Mouse (Mus musculus) granulocyte monocyte progenitor cell, adult 5-6 weeks (primary cell): ENCODE data around the gene Cdh18. TPM values are rescaled to one million over a fixed set of nuclear protein-coding genes. Genes with fewer than 3 reads are reported as not detected.
"Not testable (repeated sequence)": the region's sequence is repeated elsewhere in the genome, so short reads cannot be mapped to it uniquely, and the experiment has no call there.

Source experiments
- ATAC-seq: replicated peaks from 2 replicates; pipeline ENCODE4 v1.8.0; 2016; ENCODE audit warnings: mild to moderate bottlenecking, moderate TSS enrichment, inconsistent platforms; ENCODE audit not compliant: poor library complexity, severe bottlenecking
- total RNA-seq, 2 experiments: library from RNA; stranded (forward) in 1 of 2; stranded (reverse) in 1 of 2; fragments of 200-712, 200-1000 nt in 1 of 2; fragments of >200 nt in 1 of 2; fragmentation: Nextera tagmentation in 1 of 2; gene quantifications; 2 replicates each; pipeline ENCODE4 v1.2.3; 2014 to 2017

Cdh18 gene
- total RNA-seq, 2 experiments from 2014 or later: not detected

- no peak for ATAC-seq
Observed at GRCm38 (mm10) chr15:23155883-23156282, 607.1 kb downstream of the Cdh18 start.

- no peak for ATAC-seq
Observed at GRCm38 (mm10) chr15:23164869-23165268, 616.0 kb downstream of the Cdh18 start.

- ATAC-seq: no peak
Observed at GRCm38 (mm10) chr15:23174623-23175022, 625.8 kb downstream of the Cdh18 start.

- no peak for ATAC-seq
Observed at GRCm38 (mm10) chr15:23212068-23212467, 663.2 kb downstream of the Cdh18 start.

- no peak for ATAC-seq
Observed at GRCm38 (mm10) chr15:23230616-23231015, 681.8 kb downstream of the Cdh18 start.

GRCm38 (mm10) chr15:23257751-23258440, 709.1 kb downstream of the Cdh18 start:
- no peak for ATAC-seq

GRCm38 (mm10) chr15:23278421-23278820, 729.6 kb downstream of the Cdh18 start:
- no peak for ATAC-seq

- ATAC-seq: no peak
Observed at GRCm38 (mm10) chr15:23305018-23305417, 756.2 kb downstream of the Cdh18 start.

- ATAC-seq: no peak
Observed at GRCm38 (mm10) chr15:23316766-23317165, 767.9 kb downstream of the Cdh18 start.

GRCm38 (mm10) chr15:23317409-23317808, 768.6 kb downstream of the Cdh18 start:
- no peak for ATAC-seq

- not testable (repeated sequence) for ATAC-seq
Observed at GRCm38 (mm10) chr15:23340338-23340737, 791.5 kb downstream of the Cdh18 start.

GRCm38 (mm10) chr15:23351078-23351477, 802.3 kb downstream of the Cdh18 start:
- ATAC-seq: no peak

GRCm38 (mm10) chr15:23366325-23366724, 817.5 kb downstream of the Cdh18 start:
- ATAC-seq: no peak

- ATAC-seq: no peak
Observed at GRCm38 (mm10) chr15:23367712-23368111, 818.9 kb downstream of the Cdh18 start.

- ATAC-seq: no peak
Observed at GRCm38 (mm10) chr15:23378016-23378750, 829.4 kb downstream of the Cdh18 start.

- ATAC-seq: no peak
Observed at GRCm38 (mm10) chr15:23385816-23386215, 837.0 kb downstream of the Cdh18 start.

- ATAC-seq: no peak
Observed at GRCm38 (mm10) chr15:23396646-23397045, 847.8 kb downstream of the Cdh18 start.

- ATAC-seq: no peak
Observed at GRCm38 (mm10) chr15:23403792-23404191, 855.0 kb downstream of the Cdh18 start.

- no peak for ATAC-seq
Observed at GRCm38 (mm10) chr15:23408256-23408655, 859.4 kb downstream of the Cdh18 start.

GRCm38 (mm10) chr15:23416450-23417080, 867.7 kb downstream of the Cdh18 start:
- ATAC-seq: no peak

- ATAC-seq: no peak
Observed at GRCm38 (mm10) chr15:23418158-23418557, 869.3 kb downstream of the Cdh18 start.
